Mouse (Mus musculus): ENCODE measurements around the gene Pih1d1. TPM values are rescaled to one million over a fixed set of nuclear protein-coding genes. Genes with fewer than 3 reads are reported as not detected.

Gene Pih1d1
- polyA plus RNA-seq, 1 experiment from 2014 or later, result 86.2 TPM

- H3K9ac ChIP-seq (ENCODE audit: low read depth, low read length), result no peak overlapping the region
- peaks cover 25% of the 10 kb centered on the region for H3K4me1 ChIP-seq (replicated peaks; ENCODE audit: control insufficient read depth, insufficient read depth, low read length)
- H3K4me2 ChIP-seq, result no peak overlapping the region
- no peak overlapping the region for H3K4me3 ChIP-seq (ENCODE audit: low read depth, low read length)
- no peak overlapping the region for H3K27ac ChIP-seq (ENCODE audit: low read depth, low read length)
- H3K9me3 ChIP-seq (ENCODE audit: control insufficient read depth, low read length), result no peaks in the 10 kb centered on the region
- H3K27me3 ChIP-seq (replicated peaks; ENCODE audit: control insufficient read depth, insufficient read depth, low read length), result no peaks in the 10 kb centered on the region
- WGBS, result 40% methylated on average over 2 of the region's 2 CpGs
- no peaks in the 10 kb centered on the region for H3K36me3 ChIP-seq (ENCODE audit: control insufficient read depth, insufficient read depth, low read length)
- DNase-seq (ENCODE audit: low spot score) (no peak), ATAC-seq (replicated peaks; ENCODE audit: low FRiP score) (no peak)
Observed at GRCm38 (mm10) chr7:45113476-45113875, 40.6 kb upstream of the Pih1d1 start.

GRCm38 (mm10) chr7:45117566-45117965 is 36.5 kb upstream of the Pih1d1 start:
- 68% methylated on average over 8 of the region's 8 CpGs for WGBS
- Histone ChIP-seq H3K27ac (ENCODE audit: low read depth, low read length) (no peak overlapping the region), H3K9ac (ENCODE audit: low read depth, low read length) (no peak overlapping the region), H3K27me3 (replicated peaks; ENCODE audit: control insufficient read depth, insufficient read depth, low read length) (no peaks in the 10 kb centered on the region), H3K4me2 (no peak overlapping the region), H3K4me1 (replicated peaks; ENCODE audit: control insufficient read depth, insufficient read depth, low read length) (peaks cover 36% of the 10 kb centered on the region), H3K9me3 (ENCODE audit: control insufficient read depth, low read length) (no peaks in the 10 kb centered on the region), H3K36me3 (ENCODE audit: control insufficient read depth, insufficient read depth, low read length) (peaks cover 24% of the 10 kb centered on the region), H3K4me3 (ENCODE audit: low read depth, low read length) (no peak overlapping the region)
- ATAC-seq (replicated peaks; ENCODE audit: low FRiP score) (no peak), DNase-seq (ENCODE audit: low spot score) (no peak)

- no peaks in the 10 kb centered on the region for H3K27me3 ChIP-seq (replicated peaks; ENCODE audit: control insufficient read depth, insufficient read depth, low read length)
- 0 out of 2 replicates have a peak overlapping the region, but pooled peaks have one; percentile 15 for H3K27ac ChIP-seq (ENCODE audit: low read depth, low read length)
- WGBS, result 77% methylated on average over 6 of the region's 6 CpGs
- no peak overlapping the region for H3K4me2 ChIP-seq
- no peak overlapping the region for H3K4me3 ChIP-seq (ENCODE audit: low read depth, low read length)
- peaks cover 31% of the 10 kb centered on the region for H3K36me3 ChIP-seq (ENCODE audit: control insufficient read depth, insufficient read depth, low read length)
- H3K9me3 ChIP-seq (ENCODE audit: control insufficient read depth, low read length), result no peaks in the 10 kb centered on the region
- DNase-seq (ENCODE audit: low spot score) (no peak), ATAC-seq (replicated peaks; ENCODE audit: low FRiP score) (no peak)
- H3K4me1 ChIP-seq (replicated peaks; ENCODE audit: control insufficient read depth, insufficient read depth, low read length), result peaks cover 37% of the 10 kb centered on the region
- no peak overlapping the region for H3K9ac ChIP-seq (ENCODE audit: low read depth, low read length)
Observed at GRCm38 (mm10) chr7:45118336-45118735, 35.8 kb upstream of the Pih1d1 start.

GRCm38 (mm10) chr7:45119780-45120709 is 34.1 kb upstream of the Pih1d1 start:
- H3K9ac ChIP-seq (ENCODE audit: low read depth, low read length), result no peak overlapping the region
- H3K4me2 ChIP-seq, result no peak overlapping the region
- no peak for DNase-seq (ENCODE audit: low spot score)
- peaks cover 34% of the 10 kb centered on the region for H3K4me1 ChIP-seq (replicated peaks; ENCODE audit: control insufficient read depth, insufficient read depth, low read length)
- H3K4me3 ChIP-seq (ENCODE audit: low read depth, low read length), result no peak overlapping the region
- peaks cover 31% of the 10 kb centered on the region for H3K36me3 ChIP-seq (ENCODE audit: control insufficient read depth, insufficient read depth, low read length)
- no peak for ATAC-seq (replicated peaks; ENCODE audit: low FRiP score)
- 72% methylated on average over 5 of the region's 5 CpGs for WGBS
- H3K9me3 ChIP-seq (ENCODE audit: control insufficient read depth, low read length), result no peaks in the 10 kb centered on the region
- H3K27me3 ChIP-seq (replicated peaks; ENCODE audit: control insufficient read depth, insufficient read depth, low read length), result no peaks in the 10 kb centered on the region
- H3K27ac ChIP-seq (ENCODE audit: low read depth, low read length), result peak overlapping the region; percentile 16; the same call in 1 of the 2 replicates

GRCm38 (mm10) chr7:45121404-45121803 is 32.7 kb upstream of the Pih1d1 start:
- no peaks in the 10 kb centered on the region for H3K9me3 ChIP-seq (ENCODE audit: control insufficient read depth, low read length)
- peak overlapping the region; percentile 87 for H3K4me2 ChIP-seq
- H3K9ac ChIP-seq (ENCODE audit: low read depth, low read length), result peak overlapping the region; percentile 35; the same call in 1 of the 2 replicates
- no peaks in the 10 kb centered on the region for H3K27me3 ChIP-seq (replicated peaks; ENCODE audit: control insufficient read depth, insufficient read depth, low read length)
- WGBS, result 56% methylated on average over 8 of the region's 8 CpGs
- H3K36me3 ChIP-seq (ENCODE audit: control insufficient read depth, insufficient read depth, low read length), result peaks cover 44% of the 10 kb centered on the region
- DNase-seq (ENCODE audit: low spot score), result no peak
- H3K27ac ChIP-seq (ENCODE audit: low read depth, low read length), result peak overlapping the region; percentile 100
- H3K4me1 ChIP-seq (replicated peaks; ENCODE audit: control insufficient read depth, insufficient read depth, low read length), result peaks cover 41% of the 10 kb centered on the region
- no peak for ATAC-seq (replicated peaks; ENCODE audit: low FRiP score)
- H3K4me3 ChIP-seq (ENCODE audit: low read depth, low read length), result no peak overlapping the region; the same call in 1 of the 2 replicates

- ATAC-seq (replicated peaks; ENCODE audit: low FRiP score) (no peak), DNase-seq (ENCODE audit: low spot score) (no peak)
- peaks cover 47% of the 10 kb centered on the region for H3K4me1 ChIP-seq (replicated peaks; ENCODE audit: control insufficient read depth, insufficient read depth, low read length)
- no peaks in the 10 kb centered on the region for H3K27me3 ChIP-seq (replicated peaks; ENCODE audit: control insufficient read depth, insufficient read depth, low read length)
- H3K4me3 ChIP-seq (ENCODE audit: low read depth, low read length), result peak overlapping the region; percentile 93
- 0 out of 2 replicates have a peak overlapping the region, but pooled peaks have one; percentile 98 for H3K9ac ChIP-seq (ENCODE audit: low read depth, low read length)
- H3K36me3 ChIP-seq (ENCODE audit: control insufficient read depth, insufficient read depth, low read length), result peaks cover 50% of the 10 kb centered on the region
- peak overlapping the region; percentile 100 for H3K27ac ChIP-seq (ENCODE audit: low read depth, low read length)
- H3K9me3 ChIP-seq (ENCODE audit: control insufficient read depth, low read length), result no peaks in the 10 kb centered on the region
- peak overlapping the region; percentile 87 for H3K4me2 ChIP-seq
Observed at GRCm38 (mm10) chr7:45121966-45122365, 32.1 kb upstream of the Pih1d1 start.

GRCm38 (mm10) chr7:45122561-45123185 is 31.4 kb upstream of the Pih1d1 start:
- H3K27me3 ChIP-seq (replicated peaks; ENCODE audit: control insufficient read depth, insufficient read depth, low read length), result no peaks in the 10 kb centered on the region
- H3K4me1 ChIP-seq (replicated peaks; ENCODE audit: control insufficient read depth, insufficient read depth, low read length), result peaks cover 49% of the 10 kb centered on the region
- peak overlapping the region; percentile 87 for H3K4me2 ChIP-seq
- H3K4me3 ChIP-seq (ENCODE audit: low read depth, low read length), result peak overlapping the region; percentile 93
- ATAC-seq (replicated peaks; ENCODE audit: low FRiP score) (no peak), DNase-seq (ENCODE audit: low spot score) (no peak)
- H3K27ac ChIP-seq (ENCODE audit: low read depth, low read length), result peak overlapping the region; percentile 100
- peak overlapping the region; percentile 98 for H3K9ac ChIP-seq (ENCODE audit: low read depth, low read length)
- WGBS, result 68% methylated on average over 15 of the region's 15 CpGs
- H3K36me3 ChIP-seq (ENCODE audit: control insufficient read depth, insufficient read depth, low read length), result peaks cover 56% of the 10 kb centered on the region
- H3K9me3 ChIP-seq (ENCODE audit: control insufficient read depth, low read length), result no peaks in the 10 kb centered on the region

- DNase-seq (ENCODE audit: low spot score), result no peak
- no peaks in the 10 kb centered on the region for H3K27me3 ChIP-seq (replicated peaks; ENCODE audit: control insufficient read depth, insufficient read depth, low read length)
- ATAC-seq (replicated peaks; ENCODE audit: low FRiP score), result no peak
Observed at GRCm38 (mm10) chr7:45123186-45123570, 30.9 kb upstream of the Pih1d1 start.

More at GRCm38 (mm10) chr7:45123186-45123570, 30.9 kb upstream of the Pih1d1 start:
- peak overlapping the region; percentile 87 for H3K4me2 ChIP-seq
- H3K27ac ChIP-seq (ENCODE audit: low read depth, low read length), result peak overlapping the region; percentile 100
- 13% methylated on average over 12 of the region's 12 CpGs for WGBS
- peaks cover 45% of the 10 kb centered on the region for H3K4me1 ChIP-seq (replicated peaks; ENCODE audit: control insufficient read depth, insufficient read depth, low read length)
- H3K36me3 ChIP-seq (ENCODE audit: control insufficient read depth, insufficient read depth, low read length), result peaks cover 56% of the 10 kb centered on the region
- peak overlapping the region; percentile 98 for H3K9ac ChIP-seq (ENCODE audit: low read depth, low read length)
- H3K4me3 ChIP-seq (ENCODE audit: low read depth, low read length), result peak overlapping the region; percentile 93
- no peaks in the 10 kb centered on the region for H3K9me3 ChIP-seq (ENCODE audit: control insufficient read depth, low read length)

All from liver, embryonic 11.5 days (tissue).